Mouse (Mus musculus) brain, embryonic 14.5 days (tissue): Measurements from ENCODE around the gene Zfp747.

Source experiments
- CTCF ChIP-seq: fragments of 200-500 bp; IDR thresholded peaks from 2 replicates; pipeline ENCODE4 v1.5.1; 2012; ENCODE audit warnings: inconsistent platforms, mild to moderate bottlenecking, moderate library complexity, borderline replicate concordance; ENCODE audit not compliant: insufficient read depth, insufficient read length; ENCODE audit errors: extremely low read depth
- POLR2A ChIP-seq: fragments of 200-500 bp; IDR thresholded peaks from 2 replicates; pipeline ENCODE4 v1.6.1; 2012; ENCODE audit warnings: mild to moderate bottlenecking, inconsistent platforms, borderline replicate concordance; ENCODE audit not compliant: poor library complexity, insufficient read depth, insufficient read length, severe bottlenecking; ENCODE audit errors: extremely low read depth

- TF ChIP-seq CTCF (no peak), POLR2A (no peak)
Measured at GRCm38 (mm10) chr7:127333240-127333639, 42.6 kb downstream of the Zfp747 start.
